Mouse (Mus musculus) mesoderm, embryonic 11.5 days (tissue): ENCODE results near the gene Cfap126.

Source experiments
- DNase-seq: peaks from one replicate; pipeline ENCODE4 v3.0.0-alpha.2; 2012; ENCODE audit warnings: low read depth, low spot score

Cfap126 gene

GRCm38 (mm10) chr1:171094424-171094823 lies 19.3 kb upstream of the Cfap126 start:
- no peak for DNase-seq

DNA sequence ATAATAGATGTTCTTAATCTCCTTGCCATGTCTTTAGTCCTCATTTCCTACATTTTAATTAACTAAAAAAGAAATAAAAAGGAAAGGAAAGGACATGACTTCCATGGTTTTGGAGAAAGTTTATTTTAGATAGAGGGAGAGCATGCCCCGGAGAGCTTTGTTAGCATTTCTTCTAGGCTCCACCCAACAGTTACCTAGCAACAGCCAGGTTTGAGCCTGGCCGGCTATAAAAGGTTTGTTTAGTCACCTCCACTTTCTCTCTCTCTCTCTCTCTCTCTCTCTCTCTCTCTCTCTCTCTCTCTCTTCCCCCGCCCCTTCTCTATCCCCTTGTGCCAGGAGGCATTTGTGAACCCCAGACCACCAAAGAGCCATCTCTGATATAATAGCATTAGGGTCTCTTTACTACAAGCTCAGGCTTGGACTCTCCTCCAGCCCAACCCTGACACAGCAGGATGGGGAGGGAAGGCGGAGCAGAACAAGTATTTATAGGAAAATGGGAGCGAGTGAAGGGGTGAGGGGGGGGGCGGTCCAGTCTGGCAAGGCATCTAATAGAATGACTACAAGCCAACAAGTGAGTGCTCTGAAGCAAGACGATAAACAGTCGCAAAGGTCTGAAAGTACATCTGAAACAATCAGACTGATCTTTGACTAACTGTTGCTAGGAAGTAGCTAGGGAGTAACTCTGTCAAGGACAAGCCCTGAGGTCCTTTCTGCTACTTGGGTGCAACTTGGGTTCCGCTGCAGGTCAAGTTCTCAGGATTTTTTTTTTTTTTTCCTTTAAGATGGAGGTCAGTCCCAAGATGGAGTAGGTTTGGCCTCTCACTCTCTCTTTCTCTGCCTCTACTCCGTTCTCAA lies 17.4 kb upstream of the Cfap126 start:
- no peak for DNase-seq

GRCm38 (mm10) chr1:171097136-171097535 lies 16.6 kb upstream of the Cfap126 start:
- DNase-seq, result no peak

- no peak for DNase-seq
Observed at GRCm38 (mm10) chr1:171097612-171098011, 16.1 kb upstream of the Cfap126 start.

DNA sequence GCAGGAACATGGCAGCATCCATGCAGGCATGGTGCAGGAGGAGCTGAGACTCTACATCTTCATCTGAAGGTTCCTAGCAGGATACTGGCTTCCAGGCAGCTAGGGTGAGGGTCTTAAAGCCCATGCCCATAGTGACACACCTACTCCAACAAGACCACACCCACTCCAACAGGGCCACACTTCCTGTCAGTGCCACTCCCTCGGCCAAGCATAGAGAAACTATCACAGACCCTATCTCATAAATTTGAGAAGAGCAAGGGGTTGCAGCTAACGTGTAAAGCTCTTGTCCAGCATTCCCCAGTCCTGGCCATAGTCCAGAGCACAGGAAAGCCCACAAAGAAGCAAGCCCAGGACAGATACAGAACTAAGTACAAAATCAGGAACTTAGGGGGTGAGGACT lies 12.7 kb upstream of the Cfap126 start:
- DNase-seq, result no peak

GRCm38 (mm10) chr1:171101733-171102546 lies 11.8 kb upstream of the Cfap126 start:
- peak; percentile 90 for DNase-seq

GRCm38 (mm10) chr1:171102547-171103177 lies 11.1 kb upstream of the Cfap126 start:
- DNase-seq, result peak; percentile 90

GRCm38 (mm10) chr1:171103179-171103840 lies 10.4 kb upstream of the Cfap126 start:
- DNase-seq, result no peak

- no peak for DNase-seq
Observed at GRCm38 (mm10) chr1:171105226-171105625, 8.5 kb upstream of the Cfap126 start.

DNA sequence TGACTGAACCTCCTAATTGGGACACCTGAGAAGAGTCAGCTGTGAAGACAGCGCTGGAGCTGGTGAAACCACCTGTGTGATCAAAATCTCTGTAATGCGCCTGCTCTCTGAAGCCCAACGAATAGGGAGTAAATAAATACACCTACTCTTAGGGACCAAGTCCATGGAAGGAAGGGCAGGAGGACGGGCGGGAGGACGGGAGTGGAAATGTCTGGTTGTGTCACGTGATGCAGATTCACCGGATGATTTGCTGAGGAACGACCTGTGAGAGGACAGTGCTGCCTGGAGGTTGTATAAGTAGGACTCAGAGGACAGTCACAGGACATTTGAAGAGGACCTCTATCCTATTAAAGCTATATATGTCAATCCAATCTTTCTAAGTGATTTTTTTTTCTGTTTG lies 4.1 kb upstream of the Cfap126 start:
- DNase-seq, result no peak

GRCm38 (mm10) chr1:171110659-171111019 lies 3.1 kb upstream of the Cfap126 start:
- no peak for DNase-seq

GRCm38 (mm10) chr1:171111020-171111780 lies 2.5 kb upstream of the Cfap126 start:
- peak; percentile 94 for DNase-seq

DNA sequence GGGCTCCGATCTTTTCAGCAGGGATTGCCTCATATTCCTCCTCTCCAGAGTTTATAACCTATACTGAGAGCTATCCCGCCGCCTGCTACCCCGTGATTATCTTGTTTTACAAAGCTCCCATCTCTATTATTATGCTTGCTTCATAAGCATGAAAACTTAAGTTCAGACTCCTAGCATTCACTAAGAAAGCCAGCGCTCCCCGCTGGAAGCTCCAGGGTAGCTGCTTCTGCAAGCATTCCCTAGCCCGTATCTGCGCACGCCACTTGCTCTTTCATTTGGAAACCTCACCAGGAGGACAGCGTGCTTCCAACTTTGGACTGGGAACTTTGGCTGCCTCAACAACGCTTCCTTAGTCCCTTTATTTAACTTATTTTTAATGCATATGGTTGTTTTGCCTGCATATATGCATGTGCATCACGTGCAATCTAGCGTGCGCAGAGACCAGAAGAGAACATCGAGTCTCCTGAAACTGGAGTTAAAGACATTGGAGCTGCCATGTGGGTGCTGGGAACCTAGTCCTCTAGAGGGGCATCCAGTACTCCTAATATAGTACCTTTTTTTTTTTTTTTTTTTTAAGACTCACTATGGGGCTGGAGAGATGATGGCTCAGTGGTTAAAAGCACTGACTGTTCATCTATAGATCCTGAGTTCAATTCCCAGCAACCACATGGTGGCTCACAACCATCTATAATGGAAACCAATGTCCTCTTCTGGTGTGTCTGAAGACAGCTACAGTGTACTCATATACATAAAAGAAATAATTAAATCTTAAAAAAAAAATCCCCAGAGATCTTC lies 1.7 kb upstream of the Cfap126 start:
- DNase-seq, result peak; percentile 68

GRCm38 (mm10) chr1:171112986-171113385 lies 732 bp upstream of the Cfap126 start:
- no peak for DNase-seq

GRCm38 (mm10) chr1:171116280-171116679 lies 2.6 kb downstream of the Cfap126 start:
- no peak for DNase-seq

DNA sequence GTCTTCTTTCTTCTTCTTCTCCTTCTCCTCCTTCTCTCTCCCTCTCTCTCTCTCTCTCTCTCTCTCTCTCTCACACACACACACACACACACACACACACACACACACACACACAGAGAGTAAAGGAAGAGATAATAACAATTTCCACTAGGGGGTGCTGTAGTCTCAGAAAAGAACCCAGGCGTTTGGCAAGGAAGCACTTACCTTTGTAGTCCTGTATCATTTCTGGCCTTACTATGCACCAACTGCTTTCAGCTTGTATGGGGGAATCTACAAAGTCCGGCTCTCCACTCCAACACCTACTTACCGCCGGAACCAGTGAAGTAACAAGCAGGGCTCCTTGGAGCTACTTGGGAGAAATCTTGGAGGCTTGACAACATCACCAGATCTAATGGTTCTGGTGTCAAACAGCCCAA lies 4.6 kb downstream of the Cfap126 start:
- peak; percentile 90 for DNase-seq

DNA sequence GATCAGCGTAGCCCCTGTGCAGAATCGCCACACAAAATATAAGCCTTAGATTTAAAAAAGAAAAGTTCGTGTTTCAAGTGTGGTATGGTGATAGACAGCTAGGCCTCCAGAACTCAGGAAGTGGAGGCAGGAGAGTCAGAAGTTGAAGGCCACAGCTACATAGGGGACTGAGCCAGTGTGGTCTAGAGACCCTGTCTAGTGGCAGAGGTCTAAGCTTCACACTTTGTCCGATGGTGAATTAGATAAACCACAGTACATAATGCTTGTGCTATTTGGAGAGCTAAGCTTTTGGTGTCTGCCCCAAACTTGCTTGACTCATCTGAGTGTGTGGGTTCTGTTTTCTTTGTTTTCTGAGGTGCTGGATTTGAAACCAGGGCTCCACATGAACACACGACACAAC lies 5.3 kb downstream of the Cfap126 start:
- no peak for DNase-seq

- DNase-seq, result no peak
Observed at GRCm38 (mm10) chr1:171119405-171119804, 5.7 kb downstream of the Cfap126 start.

- DNase-seq, result no peak
Observed at GRCm38 (mm10) chr1:171120893-171121292, 7.2 kb downstream of the Cfap126 start.

GRCm38 (mm10) chr1:171121839-171122238 lies 8.1 kb downstream of the Cfap126 start:
- no peak for DNase-seq
